Mouse (Mus musculus) thymus, adult 2 months (tissue): ENCODE measurements around the gene Mfsd6l.

Experiments
- CTCF ChIP-seq: fragments of 200-500 bp; IDR thresholded peaks from 2 replicates; pipeline ENCODE4 v1.5.1; 2012; ENCODE audit warnings: mild to moderate bottlenecking, control low read depth, low read length, moderate library complexity, borderline replicate concordance; ENCODE audit not compliant: control insufficient read depth, poor library complexity, insufficient read depth; ENCODE audit errors: extremely low read depth
- POLR2A ChIP-seq: fragments of 200-500 bp; IDR thresholded peaks from 2 replicates; pipeline ENCODE4 v1.6.1; 2012; ENCODE audit warnings: mild to moderate bottlenecking, low read length, control low read depth, moderate library complexity; ENCODE audit not compliant: control insufficient read depth, poor library complexity, insufficient read depth; ENCODE audit errors: extremely low read depth

DNA sequence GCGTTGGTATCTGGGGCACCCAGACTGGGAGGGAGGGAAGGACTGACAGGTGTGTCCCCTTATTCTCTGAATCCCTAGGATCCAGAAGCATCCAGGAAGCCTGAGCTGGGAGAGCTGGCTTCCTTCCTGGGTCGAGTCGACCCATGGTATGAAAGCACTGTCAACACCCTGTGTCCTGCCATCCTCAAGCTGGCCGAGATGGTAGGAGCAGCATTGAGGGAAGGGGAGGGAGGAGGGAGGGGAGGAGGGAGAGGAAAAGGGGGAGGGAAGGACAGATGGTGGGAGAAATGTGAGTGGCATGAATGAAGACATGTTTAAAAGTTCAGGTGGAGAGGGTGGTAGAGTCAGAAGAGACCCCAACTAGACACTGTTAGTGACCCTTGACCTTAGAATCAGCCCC, 20.0 kb upstream of the Mfsd6l start:
- TF ChIP-seq POLR2A (no peak), CTCF (no peak)
